Mouse (Mus musculus): ENCODE data around the gene Themis. TPM values are rescaled to one million over a fixed set of nuclear protein-coding genes. Genes with fewer than 3 reads are reported as not detected.

Themis gene
- total and polyA plus RNA-seq, 3 experiments = not detected

DNA sequence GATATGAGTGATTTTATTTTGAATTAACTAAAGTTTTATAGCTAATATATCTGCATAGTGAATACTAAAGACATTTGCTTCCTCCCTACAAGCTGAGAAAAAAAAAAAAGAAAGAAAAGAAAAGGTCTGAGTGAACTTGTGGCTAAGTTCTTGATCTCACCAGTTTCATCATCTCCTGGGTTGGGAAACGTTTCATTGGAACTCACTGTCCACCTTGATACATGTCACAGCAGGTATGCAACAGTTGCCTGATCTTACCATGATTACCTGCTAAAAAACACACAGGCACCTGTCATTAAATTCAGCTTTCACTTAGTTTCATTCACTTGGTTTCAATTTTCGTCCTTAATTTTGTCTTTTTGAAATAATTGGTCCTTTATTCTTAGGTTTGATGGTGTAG, 85.2 kb downstream of the Themis start (continued):
- TF ChIP-seq POLR2A (IDR thresholded peaks at IDR 0.05; ENCODE audit: control insufficient read depth in 1 of 2, insufficient read depth in 1 of 2, low read depth in 1 of 2, low read length in 2 of 2, poor library complexity in 1 of 2) = no peak

DNA sequence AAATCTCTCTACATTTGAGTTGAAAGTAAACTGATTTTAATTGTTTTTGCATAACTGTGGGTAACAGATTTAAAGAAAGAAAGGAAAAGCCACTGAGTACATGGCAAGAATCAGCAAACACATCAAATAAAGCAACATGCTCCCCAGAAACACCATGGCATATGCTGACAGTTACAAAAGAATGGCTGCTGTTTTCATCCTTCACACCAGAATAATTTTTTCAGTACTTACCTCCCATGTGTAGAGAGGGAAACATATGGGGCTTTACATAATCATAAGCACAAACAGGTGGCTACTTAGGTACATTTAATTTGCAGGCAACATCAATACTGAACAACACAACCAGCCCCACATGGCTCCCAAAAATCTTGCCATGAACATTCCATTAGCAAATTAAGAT, 86.8 kb downstream of the Themis start:
- no peak overlapping the region for H3K27ac ChIP-seq (ENCODE audit: control insufficient read depth, low read depth, low read length)
- no peaks in the 10 kb centered on the region for H3K9me3 ChIP-seq (replicated peaks; ENCODE audit: insufficient read depth, low read length)
- no peak overlapping the region for H3K4me3 ChIP-seq (ENCODE audit: control insufficient read depth in 1 of 2, insufficient read depth in 1 of 2, low read depth in 2 of 2, low read length in 2 of 2)
- H3K36me3 ChIP-seq (ENCODE audit: control insufficient read depth in 1 of 2, insufficient read depth in 2 of 2, low read length in 2 of 2) = no peaks in the 10 kb centered on the region
- H3K4me1 ChIP-seq (ENCODE audit: control insufficient read depth in 1 of 2, insufficient read depth in 2 of 2, low read length in 2 of 2) = no peaks in the 10 kb centered on the region
- no peaks in the 10 kb centered on the region for H3K79me2 ChIP-seq (ENCODE audit: control insufficient read depth, insufficient read depth, low read length, poor library complexity)
- DNase-seq (ENCODE audit: low read depth, low spot score) = no peak
- TF ChIP-seq BHLHE40 (IDR thresholded peaks at IDR 0.05; ENCODE audit: borderline replicate concordance, low read depth, low read length) = no peak
- no peak for TF ChIP-seq ZNF384 (IDR thresholded peaks at IDR 0.05; ENCODE audit: low read depth, low read length)
- no peak for TF ChIP-seq MXI1 (IDR thresholded peaks at IDR 0.05; ENCODE audit: low read depth, low read length)
- no peak for TF ChIP-seq CTCF (IDR thresholded peaks at IDR 0.05 in 2 of 3, conservative IDR thresholded peaks at IDR 0.05 in 1 of 3; ENCODE audit: control insufficient read depth in 1 of 3, insufficient read depth in 1 of 3, low read depth in 2 of 3, low read length in 3 of 3, poor library complexity in 1 of 3, severe bottlenecking in 1 of 3)
- no peak for TF ChIP-seq ELF1 (IDR thresholded peaks at IDR 0.05; ENCODE audit: low read depth, low read length)
- TF ChIP-seq MAX (IDR thresholded peaks at IDR 0.05; ENCODE audit: low read length) = no peak
- no peak for TF ChIP-seq USF2 (IDR thresholded peaks at IDR 0.05; ENCODE audit: borderline replicate concordance in 1 of 2, insufficient read depth in 1 of 2, low read depth in 1 of 2, low read length in 2 of 2)
- TF ChIP-seq MEF2A (IDR thresholded peaks at IDR 0.05; ENCODE audit: extremely low read depth, insufficient replicate concordance, low read depth, low read length, poor library complexity, severe bottlenecking) = no peak
- TF ChIP-seq TBP (IDR thresholded peaks at IDR 0.05; ENCODE audit: low read depth, low read length) = no peak
- TF ChIP-seq POLR2AphosphoS2 (IDR thresholded peaks at IDR 0.05; ENCODE audit: low read length) = no peak
- no peak for TF ChIP-seq USF1 (IDR thresholded peaks at IDR 0.05; ENCODE audit: low read depth, low read length)
- TF ChIP-seq GABPA (IDR thresholded peaks at IDR 0.05; ENCODE audit: low read depth, low read length) = no peak
- H3K9ac ChIP-seq (ENCODE audit: control insufficient read depth, low read depth, low read length, poor library complexity, severe bottlenecking) = no peak overlapping the region
- H3K27me3 ChIP-seq (ENCODE audit: control insufficient read depth in 1 of 2, insufficient read depth in 2 of 2, low read length in 2 of 2) = no peaks in the 10 kb centered on the region

DNA sequence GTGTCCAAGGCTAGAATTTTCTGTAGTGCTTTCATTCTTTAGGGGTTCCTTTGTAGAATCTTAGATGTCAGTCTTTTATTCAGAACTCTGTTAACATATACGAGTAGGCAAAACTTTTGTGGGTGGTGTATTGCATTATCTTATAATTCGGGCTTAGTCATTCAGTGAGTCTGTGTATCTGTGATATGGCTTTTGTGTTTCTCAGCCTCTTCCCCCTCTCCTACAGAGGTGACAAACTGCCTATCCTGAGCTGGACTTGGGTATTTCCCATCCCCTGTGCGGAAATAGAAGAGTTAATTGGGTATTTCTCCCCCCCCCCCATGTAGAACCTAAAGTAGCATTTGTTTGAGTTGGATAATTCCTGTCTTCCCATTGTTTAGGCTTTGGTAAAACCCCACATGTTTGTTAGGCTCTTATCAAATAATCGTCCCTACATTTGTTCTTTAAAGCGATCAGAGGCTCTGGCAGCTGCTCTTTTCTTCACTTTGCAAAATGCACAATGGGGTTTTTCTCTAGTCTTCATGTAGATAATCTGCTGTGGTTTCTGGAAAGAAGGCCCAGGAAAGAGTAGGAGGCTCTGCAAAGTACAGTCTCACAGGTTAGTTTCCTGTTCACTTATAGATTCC, 108.7 kb downstream of the Themis start:
- no peak overlapping the region for H3K9ac ChIP-seq (ENCODE audit: control insufficient read depth, low read depth, low read length, poor library complexity, severe bottlenecking)
- H3K27ac ChIP-seq (ENCODE audit: control insufficient read depth, low read depth, low read length) = no peak overlapping the region
- no peak for DNase-seq (ENCODE audit: low read depth, low spot score)
- no peaks in the 10 kb centered on the region for H3K4me1 ChIP-seq (ENCODE audit: control insufficient read depth in 1 of 2, insufficient read depth in 2 of 2, low read length in 2 of 2)
- H3K27me3 ChIP-seq (ENCODE audit: control insufficient read depth in 1 of 2, insufficient read depth in 2 of 2, low read length in 2 of 2) = no peaks in the 10 kb centered on the region
- TF ChIP-seq MEF2A (IDR thresholded peaks at IDR 0.05; ENCODE audit: extremely low read depth, insufficient replicate concordance, low read depth, low read length, poor library complexity, severe bottlenecking) (no peak), TCF12 (IDR thresholded peaks at IDR 0.05; ENCODE audit: low read depth, low read length) (no peak), TBP (IDR thresholded peaks at IDR 0.05; ENCODE audit: low read depth, low read length) (no peak), CHD2 (IDR thresholded peaks at IDR 0.05; ENCODE audit: low read length) (no peak), MYC (IDR thresholded peaks at IDR 0.05; ENCODE audit: low read depth, low read length) (no peak), KAT2A (conservative IDR thresholded peaks at IDR 0.05; ENCODE audit: low read depth, low read length) (no peak), TAL1 (IDR thresholded peaks at IDR 0.05; ENCODE audit: low read length) (no peak)
- no peaks in the 10 kb centered on the region for H3K36me3 ChIP-seq (ENCODE audit: control insufficient read depth in 1 of 2, insufficient read depth in 2 of 2, low read length in 2 of 2)
- no peaks in the 10 kb centered on the region for H3K9me3 ChIP-seq (replicated peaks; ENCODE audit: insufficient read depth, low read length)
- H3K79me2 ChIP-seq (ENCODE audit: control insufficient read depth, insufficient read depth, low read length, poor library complexity) = no peaks in the 10 kb centered on the region
- no peak overlapping the region for H3K4me3 ChIP-seq (ENCODE audit: control insufficient read depth in 1 of 2, insufficient read depth in 1 of 2, low read depth in 2 of 2, low read length in 2 of 2)

All from MEL (cell line).